Mouse (Mus musculus) G1E-ER4 (cell line): ENCODE data around the gene Nubp2. TPM values are rescaled to one million over a fixed set of nuclear protein-coding genes. Genes with fewer than 3 reads are reported as not detected.

Source experiments
- GATA1 ChIP-seq: IDR thresholded peaks from one replicate; pipeline ENCODE4 v1.8.0; 2012; ENCODE audit warnings: low read length, inconsistent platforms
- polyA plus RNA-seq: library from polyadenylated mRNA; stranded (reverse); fragments of >175 nt; gene quantifications from 2 replicates; pipeline ENCODE4 v1.2.3, GENCODE M21; 2012

Nubp2 gene
- polyA plus RNA-seq, 1 experiment = 61.9 TPM

DNA sequence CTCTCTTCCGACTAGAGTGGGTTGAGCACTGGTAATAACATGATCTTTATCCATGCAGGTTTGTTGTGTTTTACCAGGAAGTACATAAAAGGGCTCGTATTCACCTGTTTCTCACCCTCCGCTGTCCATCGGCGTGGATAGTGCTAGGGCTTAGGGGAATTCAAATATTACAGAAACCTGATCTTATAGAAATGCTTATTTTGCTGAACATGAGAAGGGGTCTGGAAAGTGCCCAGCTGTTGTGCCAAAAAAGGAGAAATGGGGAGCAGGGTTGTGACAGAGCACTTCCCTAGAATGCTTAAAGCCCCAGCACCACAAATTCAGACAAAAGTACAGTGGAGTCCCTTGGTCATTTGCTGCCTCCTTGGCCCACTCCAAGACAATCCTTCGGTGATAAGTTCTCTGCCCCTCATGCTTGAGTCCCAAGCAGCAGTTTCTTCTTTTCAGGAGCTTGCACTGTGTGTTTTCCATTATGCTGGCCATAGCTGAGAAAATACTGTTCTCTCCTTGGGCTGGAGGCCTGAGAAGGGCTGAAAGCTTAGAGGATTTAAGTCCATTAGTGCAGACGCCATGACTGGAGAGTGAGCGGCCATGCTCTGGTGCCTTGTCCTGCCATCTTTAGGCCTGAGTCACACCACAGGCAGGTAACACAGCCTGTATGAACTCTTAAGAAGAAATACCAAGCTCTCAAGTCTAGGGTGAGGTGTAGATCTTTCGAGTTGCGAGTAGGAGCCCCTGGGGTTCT is 34.6 kb downstream of the Nubp2 start:
- TF ChIP-seq GATA1 = no peak

DNA sequence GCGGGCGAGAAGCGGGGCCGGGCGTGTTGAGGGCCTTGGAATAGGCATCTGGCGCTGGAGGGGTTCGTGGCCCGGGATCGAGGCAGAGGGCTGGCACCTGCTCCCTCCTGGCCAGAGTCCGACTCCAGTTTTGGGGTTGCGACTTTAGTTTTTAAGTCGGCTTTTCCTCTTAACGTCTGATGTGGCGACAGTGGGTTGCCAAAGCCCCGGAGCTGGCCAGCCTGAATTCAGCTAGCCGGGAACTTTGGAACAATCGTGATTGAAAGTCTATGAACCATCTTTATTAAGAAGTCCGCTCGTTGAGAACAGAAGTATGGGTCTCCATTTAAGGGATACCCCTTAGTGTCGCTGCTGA is 35.4 kb downstream of the Nubp2 start:
- TF ChIP-seq GATA1 = no peak

DNA sequence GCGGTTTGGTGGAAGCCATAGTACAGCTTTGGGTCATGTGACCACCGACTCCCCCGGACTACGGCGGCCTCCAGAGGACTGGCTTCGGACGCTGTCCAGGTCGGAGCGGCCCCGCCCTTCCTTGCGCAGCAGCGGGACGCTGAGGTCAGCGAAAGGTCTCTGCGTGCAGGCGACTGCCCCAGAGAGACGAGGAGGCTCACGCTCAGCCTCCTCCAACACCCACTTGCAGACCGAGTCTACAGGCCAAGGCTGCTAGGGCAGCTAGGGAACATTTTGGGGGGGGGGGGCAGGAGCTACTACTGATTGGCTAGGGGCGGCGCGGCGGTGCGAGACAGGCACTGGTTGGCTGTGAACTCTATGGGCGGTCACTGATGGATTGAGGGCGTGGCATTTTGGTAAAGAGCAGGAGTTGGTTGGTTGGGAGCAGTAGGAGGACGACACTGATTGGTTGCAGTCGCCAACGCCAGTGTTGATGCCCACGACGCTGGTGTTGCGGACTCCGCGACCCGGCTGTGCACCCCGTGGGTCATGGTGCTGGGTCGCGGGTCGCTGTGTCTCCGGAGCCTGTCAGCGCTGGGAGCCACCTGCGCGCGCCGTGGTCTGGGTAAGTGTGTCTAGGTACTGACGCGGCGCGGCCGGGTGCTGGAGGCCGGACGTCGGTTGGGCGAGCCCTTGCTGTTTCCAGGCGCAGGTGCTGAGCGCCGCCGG is 35.9 kb downstream of the Nubp2 start, which contains the start of gene Fahd1:
Gene Fahd1 (minus strand): TSS at position 300 of the 708 bp plus-strand sequence.
- no peak for TF ChIP-seq GATA1

DNA sequence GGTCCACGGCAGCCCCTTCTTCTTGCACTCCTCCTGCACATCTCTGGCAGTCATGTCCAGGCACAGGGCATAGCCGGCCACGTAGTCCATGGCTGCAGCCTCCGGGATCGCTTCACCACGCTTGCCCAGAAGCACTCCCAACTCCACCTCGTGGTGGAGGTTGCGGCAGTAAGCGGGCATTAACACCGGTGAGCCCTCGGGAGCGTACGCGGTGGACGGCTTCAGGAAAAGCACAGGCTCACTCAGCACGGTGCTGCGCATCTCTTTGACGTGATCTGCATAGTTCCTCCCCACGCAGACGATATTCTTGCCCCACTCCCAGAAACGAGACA is 36.5 kb downstream of the Nubp2 start:
- TF ChIP-seq GATA1 = no peak

DNA sequence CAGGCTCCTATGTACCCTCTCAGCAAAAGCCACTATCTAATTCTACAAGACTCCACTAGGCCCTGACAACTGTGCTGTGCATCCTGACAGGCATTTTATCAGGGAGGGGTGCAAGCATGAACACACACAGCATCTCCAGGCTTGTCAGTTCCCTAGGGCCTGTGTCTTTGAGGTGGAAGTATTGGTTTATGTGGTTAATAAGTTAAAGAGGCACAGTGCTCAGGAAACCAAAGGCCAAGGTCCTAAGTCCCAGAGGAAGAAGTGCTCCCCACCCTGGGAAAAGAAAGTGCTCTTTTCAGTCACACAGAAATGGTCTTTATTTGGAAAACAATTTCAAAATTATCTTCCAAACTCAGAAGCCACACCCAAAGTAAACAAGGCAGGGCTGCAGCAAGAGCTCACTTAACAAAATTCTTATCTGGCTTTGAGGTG is 37.5 kb downstream of the Nubp2 start:
- TF ChIP-seq GATA1 = no peak

DNA sequence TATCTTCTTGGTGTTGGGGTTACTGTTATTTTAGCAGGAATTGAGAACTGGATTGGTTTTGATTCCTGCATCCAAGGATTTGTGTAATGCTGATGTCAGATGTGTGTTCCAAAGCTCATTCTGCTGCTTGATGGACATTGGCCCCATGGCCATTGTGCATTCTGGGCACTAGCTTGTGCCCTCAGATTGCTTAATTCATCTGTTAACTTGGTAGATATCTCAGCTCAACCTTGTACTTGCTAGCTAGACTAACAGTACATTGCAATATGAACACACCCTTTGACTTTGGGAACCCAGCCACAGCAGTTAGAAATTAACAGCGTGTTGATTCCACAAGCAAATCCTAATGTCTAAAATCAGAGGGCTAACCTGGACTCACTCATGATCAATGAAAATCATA is 38.8 kb downstream of the Nubp2 start:
- no peak for TF ChIP-seq GATA1

DNA sequence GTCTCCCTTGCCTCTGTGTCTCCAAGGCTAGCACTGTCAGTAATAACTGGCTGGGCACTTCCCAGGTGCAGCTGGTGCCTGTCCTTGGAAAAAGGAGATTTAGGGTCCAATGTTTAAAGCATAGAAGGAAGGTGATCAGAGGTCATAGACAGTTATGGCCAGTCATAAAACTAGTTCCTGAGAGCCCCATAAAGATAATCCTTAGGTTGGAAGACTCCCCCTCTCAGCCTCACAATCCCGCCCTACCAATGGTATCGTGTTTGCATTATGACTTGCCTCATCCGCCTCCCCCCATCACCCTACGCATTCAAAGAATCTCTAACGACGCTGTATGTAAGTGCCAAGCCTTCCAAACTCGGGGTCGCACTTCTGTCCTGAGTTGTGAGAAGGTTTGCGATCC is 41.6 kb downstream of the Nubp2 start:
- no peak for TF ChIP-seq GATA1

DNA sequence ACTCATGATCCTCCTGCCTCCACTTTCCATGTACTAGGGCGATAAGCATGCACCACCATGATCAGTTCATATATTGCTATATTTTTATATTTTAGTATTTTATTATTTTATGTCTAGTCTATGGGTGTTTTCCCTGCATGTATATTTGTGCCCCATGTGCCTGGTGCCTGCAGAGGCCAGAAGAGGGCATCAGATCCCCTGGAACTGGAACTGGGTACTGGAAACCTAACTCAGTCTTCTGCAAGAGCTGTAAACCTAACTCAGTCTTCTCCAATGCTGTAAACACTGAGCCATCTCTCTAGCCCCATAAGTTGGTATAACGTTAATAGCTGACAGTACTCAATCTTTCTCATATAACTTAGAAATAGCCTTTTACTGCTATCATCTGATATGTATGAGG is 43.5 kb downstream of the Nubp2 start:
- TF ChIP-seq GATA1 = no peak

DNA sequence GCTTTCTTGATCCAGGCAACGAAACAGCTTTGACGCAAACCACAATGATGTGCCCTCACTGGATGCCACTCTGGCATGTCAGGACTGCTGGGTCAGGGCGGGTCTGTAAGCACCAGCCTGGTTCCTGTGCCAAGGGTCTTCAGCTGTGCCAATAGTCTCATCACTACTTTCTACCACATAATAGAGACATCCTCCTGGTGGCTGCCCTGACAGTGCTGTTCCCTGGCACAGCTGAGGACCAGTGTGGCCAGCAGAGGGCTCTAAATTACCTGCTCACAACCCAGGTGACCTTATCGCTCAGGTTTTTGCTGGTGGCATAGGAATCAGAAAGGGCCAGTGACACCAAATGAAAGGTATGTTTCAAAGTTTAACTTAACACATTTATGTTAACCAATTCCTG is 45.0 kb downstream of the Nubp2 start:
- TF ChIP-seq GATA1 = no peak

DNA sequence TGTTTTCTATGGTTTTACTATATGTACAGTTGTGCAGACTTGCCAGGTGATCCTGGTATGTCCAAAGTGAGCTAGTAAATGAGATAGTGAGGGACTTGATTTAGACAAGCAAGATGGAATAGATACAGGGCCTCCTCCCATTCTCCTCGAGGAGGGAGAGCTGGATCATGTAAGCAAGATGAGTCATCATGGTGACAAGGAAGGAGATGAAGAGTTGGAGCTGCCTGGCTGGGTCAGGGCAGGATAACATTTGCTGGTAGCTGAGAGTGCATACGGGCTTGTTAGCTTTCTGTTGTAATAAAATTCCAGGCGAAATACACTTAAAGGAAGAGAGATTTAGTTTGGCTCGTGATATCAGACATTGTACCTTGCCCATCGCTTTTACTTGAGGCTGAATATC is 45.8 kb downstream of the Nubp2 start:
- TF ChIP-seq GATA1 = no peak

DNA sequence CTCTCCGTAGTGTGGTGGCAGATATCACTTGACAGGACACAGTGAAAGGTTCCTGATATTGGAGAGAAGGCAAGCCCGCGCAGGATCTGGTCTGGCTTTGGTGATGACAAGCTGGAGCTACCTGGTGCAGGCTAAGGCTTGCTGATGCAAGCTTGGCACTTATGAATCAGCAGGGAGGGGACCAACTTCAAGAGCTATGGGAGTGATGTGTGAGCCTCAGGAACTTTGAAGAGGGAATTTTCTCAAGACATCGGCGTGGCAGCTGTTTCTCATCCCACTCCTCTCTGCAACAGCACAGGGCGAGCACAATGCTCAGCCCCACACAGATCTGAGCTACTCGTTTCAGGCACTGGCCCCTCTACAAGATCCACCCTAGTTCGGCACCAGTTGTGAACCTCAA is 46.3 kb downstream of the Nubp2 start, which contains the start of gene Hagh:
Gene Hagh (plus strand): TSS at position 302 of the 400 bp plus-strand sequence.
- no peak for TF ChIP-seq GATA1

Other genes starting within 250 kb of the Nubp2 start
- not detected in 2 replicates for gene Slc9a3r2, start 236.0 kb downstream of the Nubp2 start, polyA plus RNA-seq
- not detected in 2 replicates for gene Npw, start 227.9 kb downstream of the Nubp2 start, polyA plus RNA-seq
- 90.5 and 98.9 TPM in 2 replicates for gene Zfp598, start 216.7 kb downstream of the Nubp2 start, polyA plus RNA-seq
- 0.13 TPM in 2 replicates for gene Syngr3, start 196.4 kb downstream of the Nubp2 start, polyA plus RNA-seq
- gene Gfer, start 190.2 kb downstream of the Nubp2 start, polyA plus RNA-seq = 149 and 186 TPM in 2 replicates
- 0.33 and 0.89 TPM in 2 replicates for gene Noxo1, start 190.1 kb downstream of the Nubp2 start, polyA plus RNA-seq
- gene Tbl3, start 178.7 kb downstream of the Nubp2 start, polyA plus RNA-seq = 25.6 and 35.3 TPM in 2 replicates
- gene Rnf151, start 168.3 kb downstream of the Nubp2 start, polyA plus RNA-seq = 0.14 and 0.36 TPM in 2 replicates
- 2,301 and 3,917 TPM in 2 replicates for gene Rps2, start 168.2 kb downstream of the Nubp2 start, polyA plus RNA-seq
- gene Ndufb10, start 161.9 kb downstream of the Nubp2 start, polyA plus RNA-seq = 457 and 647 TPM in 2 replicates
- gene Rpl3l, start 158.5 kb downstream of the Nubp2 start, polyA plus RNA-seq = not detected in 2 replicates
- 11.1 and 11.3 TPM in 2 replicates for gene Msrb1, start 149.7 kb downstream of the Nubp2 start, polyA plus RNA-seq
- gene Hs3st6, start 133.4 kb downstream of the Nubp2 start, polyA plus RNA-seq = not detected in 2 replicates
- gene Meiob, start 82.1 kb downstream of the Nubp2 start, polyA plus RNA-seq = 0.14 TPM in 2 replicates
- gene Hagh, start 46.2 kb downstream of the Nubp2 start, polyA plus RNA-seq = 27.1 and 44.6 TPM in 2 replicates
- 5.3 and 5.9 TPM in 2 replicates for gene Fahd1, start 36.0 kb downstream of the Nubp2 start, polyA plus RNA-seq
- 0.02 and 0.03 TPM in 2 replicates for gene Igfals, start 20.4 kb downstream of the Nubp2 start, polyA plus RNA-seq
- gene Spsb3, start 294 bp upstream of the Nubp2 start, polyA plus RNA-seq = 37.1 and 46.2 TPM in 2 replicates
- 35.4 and 42.9 TPM in 2 replicates for gene Eme2, start 8.7 kb upstream of the Nubp2 start, polyA plus RNA-seq
- 151 and 160 TPM in 2 replicates for gene Mrps34, start 8.8 kb upstream of the Nubp2 start, polyA plus RNA-seq
- 30.3 and 35.4 TPM in 2 replicates for gene Nme3, start 10.2 kb upstream of the Nubp2 start, polyA plus RNA-seq
- gene Mapk8ip3, start 50.6 kb upstream of the Nubp2 start, polyA plus RNA-seq = 24.7 and 30.8 TPM in 2 replicates
- gene Jpt2, start 74.3 kb upstream of the Nubp2 start, polyA plus RNA-seq = 25.6 and 35.6 TPM in 2 replicates
- 14.0 and 14.3 TPM in 2 replicates for gene Cramp1l, start 129.4 kb upstream of the Nubp2 start, polyA plus RNA-seq
- gene Ift140, start 129.7 kb upstream of the Nubp2 start, polyA plus RNA-seq = 10.6 and 15.1 TPM in 2 replicates
- not detected in 2 replicates for gene Tmem204, start 197.2 kb upstream of the Nubp2 start, polyA plus RNA-seq
- gene Telo2, start 229.6 kb upstream of the Nubp2 start, polyA plus RNA-seq = 37.9 and 40.8 TPM in 2 replicates
- gene Ptx4, start 234.4 kb upstream of the Nubp2 start, polyA plus RNA-seq = not detected in 2 replicates
- 15.9 and 18.5 TPM in 2 replicates for gene Clcn7, start 247.0 kb upstream of the Nubp2 start, polyA plus RNA-seq